Mouse (Mus musculus) natural killer cell, adult 2 months (primary cell): ENCODE data around the gene Fam171a1.
"Not testable (repeated sequence)": the region's sequence is repeated elsewhere in the genome, so short reads cannot be mapped to it uniquely, and the experiment has no call there.

ENCODE experiments used
- DNase-seq, 2 experiments: peaks; one replicate each; pipeline ENCODE4 v3.0.0; 2022; ENCODE audit warnings: low spot score in 2 of 2

Gene Fam171a1

DNA sequence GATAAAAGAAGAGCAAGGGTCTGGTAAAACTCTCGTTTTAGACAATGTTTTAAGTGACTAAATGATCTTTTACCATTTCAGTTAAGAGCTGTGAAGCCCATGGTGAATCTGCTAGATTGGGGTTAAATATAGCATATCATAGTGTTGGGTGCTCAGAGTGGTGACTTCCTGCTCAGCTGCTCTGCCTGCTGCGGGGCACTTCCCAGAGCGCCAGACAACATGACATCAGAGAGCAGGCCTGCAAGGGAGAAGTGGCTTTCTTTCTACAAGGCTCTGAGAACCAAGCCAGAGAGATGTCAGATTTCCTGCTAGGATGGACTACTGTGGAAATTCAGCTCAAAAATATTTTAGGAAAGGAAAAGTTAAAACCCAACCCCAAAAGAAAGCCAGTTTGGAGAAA lies 57.8 kb downstream of the Fam171a1 start:
- no peak for DNase-seq

DNA sequence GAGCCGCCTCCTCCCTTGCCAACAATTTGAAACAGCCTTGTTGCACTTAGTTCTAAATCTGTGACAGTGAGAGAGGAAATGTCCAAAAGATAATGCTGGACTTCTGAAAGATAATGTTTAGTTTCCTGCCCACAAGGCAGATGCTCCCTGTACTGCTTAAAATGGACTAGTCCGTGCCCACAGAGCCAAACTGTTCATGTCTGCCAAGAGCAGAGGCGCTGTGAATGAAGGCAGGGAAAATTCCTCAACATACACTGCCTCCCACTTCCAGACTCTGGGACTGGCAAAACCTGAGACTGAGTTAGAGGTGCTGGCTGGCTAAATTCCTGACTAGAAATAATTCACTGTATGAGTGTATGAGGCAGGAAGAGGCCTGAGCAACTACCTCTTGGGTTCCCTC lies 58.6 kb downstream of the Fam171a1 start:
- DNase-seq, result no peak

DNA sequence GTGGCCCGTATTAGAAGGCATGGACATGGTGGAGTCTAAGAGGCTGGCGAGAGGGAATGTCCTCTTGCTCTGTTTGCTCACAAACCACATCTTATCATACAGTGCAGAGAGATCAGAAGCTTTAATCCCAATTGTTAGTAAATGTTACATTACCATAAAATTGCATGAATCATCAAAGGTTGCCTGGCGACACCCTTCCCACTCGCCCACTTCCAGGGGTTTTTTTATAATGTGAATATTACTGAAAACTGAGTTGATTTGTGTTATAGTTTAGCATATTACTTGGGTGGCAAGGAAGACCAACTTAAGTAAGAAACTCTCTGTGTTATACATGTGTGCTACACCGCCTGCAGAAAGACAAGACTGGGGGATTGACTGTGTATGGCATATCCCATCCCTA lies 60.9 kb downstream of the Fam171a1 start:
- DNase-seq, result no peak

DNA sequence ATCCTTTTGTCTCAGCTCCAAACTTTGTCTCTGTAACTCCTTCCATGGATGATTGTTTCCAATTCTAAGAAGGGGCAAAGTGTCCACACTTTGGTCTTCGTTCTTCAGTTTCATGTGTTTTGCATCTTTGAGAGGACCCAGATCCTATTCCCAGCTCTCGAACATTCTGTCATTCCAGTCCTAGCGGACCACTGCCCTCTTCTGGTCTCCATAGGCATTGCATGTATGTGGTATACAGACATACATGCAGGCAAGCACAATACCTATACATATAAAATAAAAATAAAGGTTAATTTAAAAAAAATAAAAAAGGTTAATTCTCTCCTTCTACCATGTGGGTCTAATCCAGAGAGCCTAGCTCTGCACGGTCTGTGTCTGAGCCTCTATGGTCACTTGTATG lies 62.0 kb downstream of the Fam171a1 start:
- not testable (repeated sequence) for DNase-seq

DNA sequence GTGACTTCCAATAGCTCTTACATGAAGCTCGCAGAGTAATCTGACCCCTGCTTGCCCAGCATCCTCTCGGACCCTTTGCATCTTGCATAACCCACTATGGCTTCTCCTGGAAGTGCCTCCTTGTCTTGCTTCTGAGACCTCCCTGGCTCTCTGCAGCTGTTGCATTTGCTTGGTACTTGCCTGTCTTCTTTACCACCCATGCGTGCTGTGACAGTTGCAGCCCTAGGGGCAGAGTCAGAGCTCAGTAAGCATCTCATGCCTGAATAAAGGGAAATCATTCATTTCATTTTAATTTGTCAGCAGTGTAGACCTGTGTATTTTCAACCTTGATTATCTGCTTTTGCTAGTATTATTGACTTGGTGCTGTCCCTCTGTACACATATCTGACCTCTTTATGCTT lies 62.7 kb downstream of the Fam171a1 start:
- no peak for DNase-seq

DNA sequence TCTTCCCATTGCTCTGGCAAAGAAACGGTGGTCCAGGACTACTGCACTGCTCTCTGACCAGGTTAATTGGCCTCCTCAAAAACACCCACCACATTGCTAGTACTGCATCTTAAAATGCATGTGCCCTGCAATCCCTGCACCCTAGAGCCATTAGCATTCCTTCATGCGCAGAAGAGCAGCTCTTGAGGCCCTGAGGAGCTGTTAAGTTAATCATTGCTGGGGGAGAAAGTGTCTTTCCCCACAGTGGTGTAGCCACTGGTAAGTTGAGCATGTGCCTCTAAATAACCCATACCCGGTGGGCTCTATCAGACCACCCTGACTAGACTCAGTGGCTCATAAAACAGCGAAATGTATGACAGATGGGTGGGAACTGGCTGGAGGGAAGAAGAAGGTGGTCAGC lies 66.5 kb downstream of the Fam171a1 start:
- no peak for DNase-seq

DNA sequence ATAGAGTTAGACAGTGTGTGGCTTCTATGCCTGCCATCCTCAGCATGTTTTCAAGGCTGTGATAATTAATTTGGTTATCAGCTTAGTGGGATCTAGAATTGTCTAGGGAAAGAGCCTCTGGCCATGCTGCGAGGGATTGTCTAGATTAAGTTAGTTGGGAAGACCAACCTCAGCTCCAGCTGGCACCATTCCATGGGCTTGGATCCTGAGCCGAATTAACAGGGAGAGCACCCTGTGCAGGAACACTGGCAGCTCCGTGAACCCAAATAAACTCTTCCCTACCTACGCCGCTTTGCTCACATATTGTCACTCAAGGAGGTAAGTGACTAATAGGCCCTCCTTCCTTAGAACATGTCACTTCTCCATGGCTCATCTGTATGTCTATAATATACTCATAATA lies 69.6 kb downstream of the Fam171a1 start:
- no peak for DNase-seq

DNA sequence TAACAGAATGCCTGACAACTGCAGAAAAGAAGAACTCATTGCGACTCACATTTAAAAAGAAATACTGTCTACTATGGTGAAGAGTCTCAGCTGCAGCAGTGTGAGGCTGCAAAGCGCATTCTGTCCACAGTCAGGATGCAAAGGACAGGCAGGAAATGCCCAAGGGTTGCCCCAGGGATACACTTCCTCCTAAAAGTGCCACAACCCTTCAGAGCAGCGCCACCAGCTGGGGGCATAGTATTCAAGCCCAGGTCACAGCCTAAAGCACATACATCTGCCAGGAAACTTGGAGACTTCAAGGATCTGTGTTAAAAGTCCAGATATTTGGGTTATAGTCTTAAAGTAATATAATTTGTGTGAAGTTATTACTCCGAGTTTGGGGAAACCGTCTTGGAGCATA lies 71.3 kb downstream of the Fam171a1 start:
- DNase-seq, result no peak

DNA sequence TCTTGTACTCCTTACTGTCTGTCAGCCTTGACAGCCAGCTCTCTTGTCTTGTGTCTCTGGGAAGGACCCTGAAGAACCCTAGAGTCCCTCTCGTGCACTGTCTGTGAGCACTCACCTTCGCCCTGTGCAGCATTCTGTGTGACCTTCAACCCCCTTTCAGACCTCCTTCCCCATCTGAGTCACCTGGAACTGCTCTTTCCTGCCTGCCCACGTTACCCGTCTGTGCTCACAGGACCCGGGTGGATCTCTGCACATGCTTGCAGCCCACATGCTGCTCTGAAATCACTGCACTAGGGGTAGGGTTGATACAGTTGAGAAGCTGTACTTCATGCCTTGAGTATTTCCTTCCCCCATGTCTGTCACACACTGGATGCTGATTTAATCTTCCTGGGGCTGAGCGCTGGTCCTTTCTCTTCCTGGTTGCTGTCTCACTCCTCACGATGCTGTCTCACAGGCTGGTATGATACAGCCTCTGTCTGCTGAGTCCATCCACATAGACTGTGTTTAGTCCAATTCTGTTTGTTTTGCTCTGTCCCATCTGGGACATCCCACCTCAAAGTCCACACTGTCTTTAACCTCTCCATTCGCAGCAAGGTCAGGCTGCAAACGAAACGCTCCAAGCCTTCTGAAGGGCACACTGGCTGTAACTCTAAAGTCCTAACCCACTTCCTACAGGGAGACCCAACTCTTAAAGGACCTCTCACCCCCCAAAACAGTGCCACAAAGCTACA lies 74.9 kb downstream of the Fam171a1 start:
- DNase-seq, result no peak

DNA sequence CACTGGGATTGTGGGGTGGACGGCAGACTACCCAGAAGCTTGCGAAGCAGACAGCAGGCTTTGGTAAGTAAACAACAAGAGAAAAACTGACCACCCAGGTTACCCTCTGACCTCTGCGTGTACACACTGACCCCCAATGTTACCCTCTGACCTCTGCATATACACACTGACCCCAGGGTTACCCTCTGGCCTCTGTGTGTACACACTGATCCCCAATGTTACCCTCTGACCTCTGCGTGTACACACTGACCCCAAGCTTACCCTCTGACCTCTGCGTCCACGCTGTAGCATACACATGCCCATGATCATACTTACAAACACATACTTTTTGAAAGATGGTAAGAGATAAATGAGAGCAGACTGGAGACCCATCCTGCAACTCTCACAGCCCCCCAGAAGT lies 77.1 kb downstream of the Fam171a1 start:
- no peak for DNase-seq

DNA sequence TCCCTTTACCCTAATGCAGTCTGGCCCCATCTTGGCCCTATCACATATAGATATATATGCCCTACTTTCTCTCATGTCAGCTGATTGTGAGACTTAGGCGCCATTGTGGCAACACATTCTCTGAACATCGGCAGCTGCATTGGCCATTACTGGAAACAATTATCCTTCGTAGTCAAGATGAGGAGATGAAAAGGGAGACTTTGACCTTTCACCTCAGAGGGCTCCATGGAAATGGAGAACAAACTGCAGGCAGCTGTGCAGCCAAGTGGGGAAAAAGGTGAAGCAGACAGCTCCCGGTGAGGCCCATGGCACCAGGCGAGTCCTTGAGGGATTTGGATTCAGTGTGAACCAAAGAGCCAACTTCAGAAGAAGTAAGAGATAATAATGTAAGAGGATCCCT lies 81.5 kb downstream of the Fam171a1 start:
- no peak for DNase-seq

DNA sequence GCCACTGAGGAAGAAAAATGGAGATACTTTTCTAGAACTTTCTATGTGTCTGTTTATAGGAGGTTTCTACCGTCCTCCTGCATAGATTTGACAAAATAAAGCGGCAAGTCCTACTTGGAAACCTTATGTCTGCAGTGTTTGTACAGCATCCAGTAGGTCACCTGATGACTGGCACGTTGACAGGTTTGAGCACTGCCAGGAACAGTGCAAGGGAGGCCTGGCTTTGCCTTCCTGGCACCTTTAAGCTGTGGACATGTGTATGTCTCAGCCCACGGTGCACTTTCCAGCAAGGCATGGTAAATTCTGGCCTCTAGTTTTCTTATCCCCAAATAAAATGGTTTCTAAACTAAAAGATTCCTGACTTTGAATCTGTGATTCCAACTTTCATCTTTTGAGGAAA lies 86.4 kb downstream of the Fam171a1 start:
- no peak for DNase-seq

DNA sequence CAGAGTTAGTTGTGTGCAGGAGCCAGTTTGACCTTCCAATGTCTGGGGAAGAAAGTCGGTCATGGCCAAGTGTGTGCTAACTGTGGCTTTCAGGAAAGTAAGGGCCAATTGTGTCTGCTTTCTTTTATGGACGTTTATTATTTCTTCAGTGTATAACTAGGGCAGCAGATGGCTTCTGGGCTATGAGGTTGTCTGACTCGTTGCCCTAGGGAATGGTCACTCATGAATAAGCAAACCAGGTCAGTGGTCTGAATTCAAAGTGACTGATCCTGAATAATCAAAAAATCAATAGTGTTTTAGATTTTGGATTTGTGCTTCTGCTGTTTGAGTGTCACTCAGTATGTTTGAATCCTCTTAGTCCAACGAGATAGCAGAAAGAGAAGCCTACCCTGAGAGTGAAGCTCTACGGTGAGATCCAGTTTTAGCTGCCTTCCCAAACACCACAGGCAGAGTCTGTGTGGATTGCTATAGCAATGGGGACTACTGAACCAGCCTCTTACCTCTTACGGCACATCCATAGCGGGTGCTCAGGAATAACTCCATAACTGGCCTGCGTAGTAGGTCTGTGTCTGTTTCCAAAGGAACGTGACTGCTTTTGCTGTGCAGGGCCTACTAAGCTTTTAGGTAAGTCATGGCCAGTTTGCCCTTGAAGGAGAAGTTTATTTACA lies 93.1 kb downstream of the Fam171a1 start:
- no peak for DNase-seq

DNA sequence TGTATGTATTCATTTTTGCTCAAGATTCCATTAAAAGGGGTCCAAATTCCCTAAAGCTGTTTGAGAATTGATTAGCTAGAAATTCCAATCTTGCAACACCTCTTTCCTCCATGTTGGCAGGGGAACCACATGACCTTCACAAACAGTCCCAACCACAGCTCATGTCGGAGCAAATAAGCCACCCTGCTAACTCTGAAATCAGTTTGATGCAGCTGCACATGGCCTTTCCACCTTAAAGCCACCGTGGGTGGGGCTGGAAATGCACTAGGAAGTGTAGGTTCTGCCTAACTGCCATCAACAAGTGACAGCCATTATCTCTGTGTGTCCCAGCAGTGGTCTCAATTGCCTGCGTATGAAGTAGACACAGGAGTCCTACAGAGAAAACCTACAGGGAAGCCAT lies 101.5 kb downstream of the Fam171a1 start:
- DNase-seq, result no peak

DNA sequence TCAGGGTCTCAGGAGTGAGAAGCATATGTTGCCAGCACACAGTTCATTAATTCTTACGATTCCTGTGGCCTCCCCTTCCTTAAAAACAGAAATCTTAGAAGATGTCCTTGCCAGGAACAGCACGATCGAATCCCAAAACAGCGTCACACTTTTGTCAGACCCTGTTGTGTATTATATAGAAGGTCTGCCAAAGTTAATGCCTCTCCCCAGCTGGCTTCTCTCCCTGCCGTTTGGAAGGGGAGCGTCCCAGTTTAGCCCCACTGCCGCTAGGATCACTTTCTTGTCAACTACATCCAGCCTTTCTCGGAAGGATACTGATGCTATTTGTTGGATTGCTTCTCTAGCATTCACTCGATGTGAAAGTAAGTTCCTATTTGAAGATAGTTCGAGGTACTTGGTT lies 102.6 kb downstream of the Fam171a1 start:
- DNase-seq, result no peak

DNA sequence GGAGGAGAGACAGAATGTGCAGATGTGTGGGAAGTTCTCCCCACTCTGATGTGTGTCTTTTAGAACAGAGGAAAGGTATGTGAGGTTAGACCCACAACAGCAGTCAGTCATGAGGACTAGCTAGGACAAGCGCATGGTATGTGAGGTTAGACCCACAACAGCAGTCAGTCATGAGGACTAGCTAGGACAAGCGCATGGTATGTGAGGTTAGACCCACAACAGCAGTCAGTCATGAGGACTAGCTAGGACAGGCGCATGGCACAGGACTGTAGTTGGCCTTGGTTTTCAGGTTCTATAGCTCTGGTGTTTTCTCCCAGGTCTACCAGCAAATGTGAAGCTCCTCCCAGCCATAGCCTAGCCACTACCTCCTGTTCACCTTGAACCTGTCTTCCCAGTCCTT lies 103.6 kb downstream of the Fam171a1 start:
- DNase-seq, result not testable (repeated sequence)

DNA sequence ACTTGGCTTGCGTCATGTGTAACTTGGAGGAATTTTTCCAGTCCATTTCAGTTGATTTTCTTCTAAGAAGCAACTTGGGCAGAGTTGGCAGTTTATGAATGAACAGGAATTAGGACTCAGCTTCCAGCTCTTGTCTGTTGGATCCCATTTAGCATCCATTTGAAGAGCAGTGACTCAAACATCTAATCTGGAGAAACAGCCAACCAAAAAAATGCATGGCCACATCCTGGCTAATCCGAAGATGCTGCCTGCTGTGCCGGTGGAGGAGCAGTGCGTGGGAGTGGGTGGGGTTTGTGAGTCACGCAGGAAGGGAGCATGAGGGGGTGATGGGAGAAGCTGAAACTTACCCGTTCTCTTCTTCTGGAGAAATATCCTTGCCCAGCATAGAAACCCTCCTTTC lies 104.2 kb downstream of the Fam171a1 start:
- DNase-seq, result no peak

DNA sequence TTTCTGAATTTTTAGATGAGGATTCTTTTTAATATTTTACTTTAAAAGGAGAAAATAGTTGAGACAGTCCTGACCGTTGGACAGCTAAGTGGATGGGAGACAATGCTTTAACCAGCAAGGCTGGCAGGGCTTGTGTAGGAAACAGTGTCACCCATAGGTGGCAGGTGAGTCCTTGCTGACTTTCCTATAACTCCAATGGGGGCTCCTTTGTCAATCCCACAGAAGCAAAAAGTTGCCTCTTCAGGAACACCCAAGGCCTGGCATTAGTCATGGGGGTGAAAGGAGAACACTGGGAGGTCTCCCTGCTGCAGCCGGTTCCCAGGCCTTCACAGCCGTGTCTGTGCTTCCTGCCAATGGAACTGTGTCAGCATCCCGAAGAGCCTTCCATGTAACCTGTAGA lies 114.5 kb downstream of the Fam171a1 start:
- DNase-seq, result no peak

DNA sequence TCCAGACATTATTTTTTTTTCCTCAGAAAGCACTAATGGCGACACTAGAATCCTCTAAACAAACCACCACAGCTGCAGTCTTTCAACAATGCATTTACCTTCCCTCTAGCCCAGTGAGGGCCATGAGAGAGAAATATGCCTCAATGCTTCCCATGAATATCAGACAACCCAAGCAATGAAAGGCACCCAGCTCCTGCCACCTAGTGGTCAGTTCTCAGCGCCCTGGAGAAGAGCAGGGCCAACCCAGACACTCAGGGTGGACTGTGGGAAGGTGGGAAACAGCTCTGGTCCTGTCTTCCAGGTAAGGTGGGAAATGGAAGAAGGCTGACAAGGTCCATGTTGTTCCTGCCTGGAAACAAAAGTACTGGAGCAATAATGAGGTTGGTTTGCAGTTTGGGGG lies 115.0 kb downstream of the Fam171a1 start:
- no peak for DNase-seq

DNA sequence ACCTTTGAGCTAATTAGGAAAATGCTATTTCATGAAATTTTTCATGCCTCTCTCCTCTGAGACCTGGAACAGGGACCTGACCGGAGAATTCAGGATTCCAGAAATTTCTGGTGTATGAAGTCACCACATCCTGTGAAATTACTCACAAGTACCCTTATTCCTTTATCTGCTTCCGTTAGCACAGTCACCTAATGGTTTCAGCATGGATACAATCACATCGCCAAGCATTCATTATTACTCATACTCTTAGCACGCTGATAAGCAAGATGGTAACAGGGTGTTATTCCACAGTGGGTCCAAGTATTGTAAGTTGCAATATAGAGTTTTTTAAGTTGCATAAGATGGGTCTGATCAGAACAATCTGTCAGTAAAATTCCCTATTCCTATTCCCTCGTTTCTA lies 125.2 kb downstream of the Fam171a1 start:
- DNase-seq, result no peak

DNA sequence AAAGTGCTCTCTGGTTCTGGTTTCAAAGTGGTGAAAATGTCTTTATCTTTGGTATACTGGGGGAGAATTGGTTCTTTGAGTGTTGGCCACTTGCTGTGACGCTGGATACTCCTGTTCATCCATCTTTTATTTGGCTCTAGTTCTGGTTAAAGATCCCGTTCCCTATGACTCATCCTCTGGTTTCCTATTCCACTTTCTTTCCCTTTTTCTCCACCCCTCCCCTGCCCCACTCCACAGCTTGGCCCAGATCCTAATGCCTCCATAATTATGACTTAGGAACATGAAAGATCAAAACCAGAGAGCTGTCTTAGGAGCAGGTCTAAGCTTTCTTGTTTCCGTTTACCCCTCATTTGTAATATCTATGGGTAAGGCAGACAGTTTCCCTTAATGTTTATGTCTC lies 130.2 kb downstream of the Fam171a1 start:
- no peak for DNase-seq

DNA sequence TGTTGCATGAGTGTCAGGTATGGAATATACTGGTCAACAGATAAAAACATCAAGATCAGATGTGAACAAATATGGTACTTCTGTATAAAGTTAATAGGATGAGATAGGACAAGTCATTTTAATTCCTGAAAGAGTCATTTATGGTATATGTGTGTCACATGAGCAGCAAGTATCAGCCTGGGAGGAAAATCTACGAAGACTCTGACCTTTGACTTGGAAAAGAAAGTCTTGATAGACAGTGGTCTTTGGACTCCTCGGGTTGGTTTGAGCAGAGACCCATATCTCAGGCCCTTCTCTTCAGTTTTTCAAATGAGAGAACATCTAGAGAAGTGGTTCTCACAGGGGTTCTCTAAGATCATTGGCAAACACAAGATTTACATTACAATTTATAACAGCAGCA lies 137.3 kb downstream of the Fam171a1 start:
- DNase-seq, result no peak

DNA sequence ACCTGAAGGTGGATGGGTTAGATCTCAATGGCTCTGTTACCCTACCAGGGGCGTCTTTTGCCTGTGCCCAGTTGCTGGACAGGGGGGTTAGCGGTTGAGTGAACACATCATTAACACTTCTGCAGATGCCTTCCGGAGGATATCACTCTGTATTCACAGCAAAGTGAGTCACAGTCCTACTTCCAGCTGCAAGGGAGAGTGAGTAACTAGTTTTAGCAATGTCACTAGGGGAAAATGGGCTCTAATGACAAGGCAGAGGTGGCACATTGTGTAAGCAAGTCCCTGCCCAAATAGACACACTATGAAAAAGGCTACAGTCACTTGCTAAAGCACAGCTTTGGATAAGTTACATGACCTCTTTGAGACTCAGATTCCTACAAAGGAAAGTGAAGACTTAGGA lies 152.4 kb downstream of the Fam171a1 start:
- DNase-seq, result no peak

DNA sequence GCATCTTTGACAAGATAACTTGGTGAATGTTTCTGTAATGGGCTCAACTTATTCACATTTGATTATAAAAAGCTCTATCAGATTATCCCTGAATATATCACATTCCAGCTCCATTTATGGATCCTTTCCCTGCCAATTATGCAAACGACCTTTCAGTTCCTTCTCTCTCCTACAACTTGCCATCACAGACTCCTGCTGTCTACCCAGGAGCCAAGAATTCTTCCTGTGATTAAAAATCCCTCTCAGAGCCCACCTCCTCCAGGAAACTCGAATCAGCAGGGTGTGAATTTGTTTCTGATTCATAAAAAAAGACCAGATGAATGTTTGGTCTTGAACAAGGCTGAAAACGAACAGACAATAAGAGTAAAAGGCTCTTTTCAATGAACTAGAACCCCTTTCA lies 153.9 kb downstream of the Fam171a1 start:
- no peak for DNase-seq
